Mouse (Mus musculus): Measurements from ENCODE around the gene Mta3. TPM values are rescaled to one million over a fixed set of nuclear protein-coding genes. Genes with fewer than 3 reads are reported as not detected.

The Mta3 gene
- polyA plus RNA-seq, 1 experiment = 30.5 TPM

- no peak for DNase-seq (ENCODE audit: low read depth in 1 of 2, low spot score in 2 of 2)
- peaks cover 25% of the 10 kb centered on the region for H3K36me3 ChIP-seq (ENCODE audit: control insufficient read depth, insufficient read depth, low read length)
- no peak for TF ChIP-seq CTCF (IDR thresholded peaks at IDR 0.05; ENCODE audit: extremely low read depth, insufficient read depth, insufficient read length, insufficient replicate concordance)
- no peak for TF ChIP-seq POLR2A (IDR thresholded peaks at IDR 0.05; ENCODE audit: low read depth, low read length)
- H3K4me1 ChIP-seq (ENCODE audit: control insufficient read depth, insufficient read depth, insufficient read length) = no peaks in the 10 kb centered on the region; the same call in 1 of the 2 replicates
- no peak overlapping the region for H3K27ac ChIP-seq (ENCODE audit: insufficient read depth, low read length)
- no peaks in the 10 kb centered on the region for H3K27me3 ChIP-seq (ENCODE audit: control insufficient read depth, insufficient read depth, low read length)
- H3K4me3 ChIP-seq (ENCODE audit: extremely low read depth, insufficient read depth, insufficient read length) = no peak overlapping the region
- WGBS = 55% methylated on average over 12 of the region's 12 CpGs
These were observed 14.5 kb downstream of the Mta3 start for GRCm38 (mm10) chr17:83720449-83720848.

- 79% methylated on average over 10 of the region's 10 CpGs for WGBS
- DNase-seq (ENCODE audit: low read depth in 1 of 2, low spot score in 2 of 2) = no peak
- Histone ChIP-seq H3K36me3 (ENCODE audit: control insufficient read depth, insufficient read depth, low read length) (peaks cover 22% of the 10 kb centered on the region), H3K4me1 (ENCODE audit: control insufficient read depth, insufficient read depth, insufficient read length) (no peaks in the 10 kb centered on the region; the same call in 1 of the 2 replicates), H3K4me3 (ENCODE audit: extremely low read depth, insufficient read depth, insufficient read length) (no peak overlapping the region), H3K27me3 (ENCODE audit: control insufficient read depth, insufficient read depth, low read length) (no peaks in the 10 kb centered on the region), H3K27ac (ENCODE audit: insufficient read depth, low read length) (peak overlapping the region; percentile 24; the same call in 1 of the 2 replicates)
- TF ChIP-seq CTCF (IDR thresholded peaks at IDR 0.05; ENCODE audit: extremely low read depth, insufficient read depth, insufficient read length, insufficient replicate concordance) (no peak), POLR2A (IDR thresholded peaks at IDR 0.05; ENCODE audit: low read depth, low read length) (no peak)
These were observed 15.2 kb downstream of the Mta3 start for GRCm38 (mm10) chr17:83721157-83721556.

DNA sequence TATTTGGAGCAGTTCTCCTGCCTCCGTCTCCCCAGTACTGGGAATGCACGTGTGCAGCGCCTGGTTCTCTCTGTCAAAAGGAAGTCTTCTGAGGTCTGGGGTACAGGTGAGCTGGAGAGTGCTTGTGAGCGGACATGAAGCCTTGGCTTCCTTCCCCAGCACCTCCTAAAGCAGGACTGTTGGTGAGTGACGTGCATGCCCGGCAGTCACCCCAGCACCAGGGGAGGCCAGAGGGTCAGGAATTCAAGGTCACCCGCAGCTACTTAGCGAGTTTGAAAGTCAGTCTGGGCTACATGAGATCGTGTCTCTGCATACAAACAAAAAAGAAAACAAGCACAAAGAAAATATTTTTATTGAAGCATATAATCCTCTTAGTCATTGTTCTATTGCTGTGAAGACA is 17.1 kb downstream of the Mta3 start:
- Histone ChIP-seq H3K4me3 (ENCODE audit: extremely low read depth, insufficient read depth, insufficient read length) (no peak overlapping the region), H3K27ac (ENCODE audit: insufficient read depth, low read length) (no peak overlapping the region), H3K36me3 (ENCODE audit: control insufficient read depth, insufficient read depth, low read length) (peaks cover 16% of the 10 kb centered on the region), H3K4me1 (ENCODE audit: control insufficient read depth, insufficient read depth, insufficient read length) (no peaks in the 10 kb centered on the region; the same call in 1 of the 2 replicates), H3K27me3 (ENCODE audit: control insufficient read depth, insufficient read depth, low read length) (no peaks in the 10 kb centered on the region)
- TF ChIP-seq CTCF (IDR thresholded peaks at IDR 0.05; ENCODE audit: extremely low read depth, insufficient read depth, insufficient read length, insufficient replicate concordance) (no peak), POLR2A (IDR thresholded peaks at IDR 0.05; ENCODE audit: low read depth, low read length) (no peak)
- 90% methylated on average over 9 of the region's 9 CpGs for WGBS
- no peak for DNase-seq (ENCODE audit: low read depth in 1 of 2, low spot score in 2 of 2)

GRCm38 (mm10) chr17:83726496-83726895 is 20.5 kb downstream of the Mta3 start:
- no peak for DNase-seq (ENCODE audit: low read depth in 1 of 2, low spot score in 2 of 2)

GRCm38 (mm10) chr17:83727707-83728106 is 21.7 kb downstream of the Mta3 start:
- no peak for DNase-seq (ENCODE audit: low read depth in 1 of 2, low spot score in 2 of 2)
- WGBS = 83% methylated on average over 4 of the region's 4 CpGs
- Histone ChIP-seq H3K27me3 (ENCODE audit: control insufficient read depth, insufficient read depth, low read length) (no peaks in the 10 kb centered on the region), H3K27ac (ENCODE audit: insufficient read depth, low read length) (no peak overlapping the region), H3K4me1 (ENCODE audit: control insufficient read depth, insufficient read depth, insufficient read length) (peaks cover 16% of the 10 kb centered on the region; the same call in 1 of the 2 replicates), H3K4me3 (ENCODE audit: extremely low read depth, insufficient read depth, insufficient read length) (no peak overlapping the region), H3K36me3 (ENCODE audit: control insufficient read depth, insufficient read depth, low read length) (peaks cover 1% of the 10 kb centered on the region; the same call in 1 of the 2 replicates)
- TF ChIP-seq POLR2A (IDR thresholded peaks at IDR 0.05; ENCODE audit: low read depth, low read length) (no peak), CTCF (IDR thresholded peaks at IDR 0.05; ENCODE audit: extremely low read depth, insufficient read depth, insufficient read length, insufficient replicate concordance) (no peak)

More at GRCm38 (mm10) chr17:83726496-83726895, 20.5 kb downstream of the Mta3 start:
- WGBS = 84% methylated on average over 11 of the region's 11 CpGs
- Histone ChIP-seq H3K27ac (ENCODE audit: insufficient read depth, low read length) (no peak overlapping the region), H3K4me1 (ENCODE audit: control insufficient read depth, insufficient read depth, insufficient read length) (peaks cover 8% of the 10 kb centered on the region), H3K36me3 (ENCODE audit: control insufficient read depth, insufficient read depth, low read length) (peaks cover 3% of the 10 kb centered on the region), H3K27me3 (ENCODE audit: control insufficient read depth, insufficient read depth, low read length) (no peaks in the 10 kb centered on the region), H3K4me3 (ENCODE audit: extremely low read depth, insufficient read depth, insufficient read length) (no peak overlapping the region)
- TF ChIP-seq POLR2A (IDR thresholded peaks at IDR 0.05; ENCODE audit: low read depth, low read length) (no peak), CTCF (IDR thresholded peaks at IDR 0.05; ENCODE audit: extremely low read depth, insufficient read depth, insufficient read length, insufficient replicate concordance) (no peak)

DNA sequence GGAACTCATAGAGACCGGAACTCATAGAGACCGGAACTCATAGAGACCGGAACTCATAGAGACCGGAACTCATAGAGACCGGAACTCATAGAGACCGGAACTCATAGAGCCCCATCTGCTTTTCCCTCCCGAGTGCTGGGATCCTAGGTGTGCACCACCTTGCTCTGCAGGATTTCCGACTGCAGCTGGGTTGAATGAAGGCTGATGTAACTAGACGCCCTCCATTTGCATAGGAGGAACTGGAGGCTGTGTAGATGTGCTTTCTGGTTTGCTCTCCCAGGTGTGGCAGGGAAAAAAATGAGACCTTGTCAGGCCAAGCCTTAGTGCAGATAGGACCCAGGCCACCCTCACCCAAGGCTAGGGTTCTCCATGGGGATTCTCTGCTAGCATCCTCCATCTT is 23.1 kb downstream of the Mta3 start:
- H3K36me3 ChIP-seq (ENCODE audit: control insufficient read depth, insufficient read depth, low read length) = peaks cover 1% of the 10 kb centered on the region; the same call in 1 of the 2 replicates
- DNase-seq (ENCODE audit: low read depth in 1 of 2, low spot score in 2 of 2) = no peak
- H3K4me3 ChIP-seq (ENCODE audit: extremely low read depth, insufficient read depth, insufficient read length) = no peak overlapping the region
- WGBS = 93% methylated on average over 9 of the region's 9 CpGs
- TF ChIP-seq CTCF (IDR thresholded peaks at IDR 0.05; ENCODE audit: extremely low read depth, insufficient read depth, insufficient read length, insufficient replicate concordance) (no peak), POLR2A (IDR thresholded peaks at IDR 0.05; ENCODE audit: low read depth, low read length) (no peak)
- H3K27ac ChIP-seq (ENCODE audit: insufficient read depth, low read length) = no peak overlapping the region
- peaks cover 16% of the 10 kb centered on the region; the same call in 1 of the 2 replicates for H3K4me1 ChIP-seq (ENCODE audit: control insufficient read depth, insufficient read depth, insufficient read length)
- H3K27me3 ChIP-seq (ENCODE audit: control insufficient read depth, insufficient read depth, low read length) = no peaks in the 10 kb centered on the region

GRCm38 (mm10) chr17:83730123-83730522 is 24.2 kb downstream of the Mta3 start:
- TF ChIP-seq POLR2A (IDR thresholded peaks at IDR 0.05; ENCODE audit: low read depth, low read length) = no peak
- TF ChIP-seq CTCF (IDR thresholded peaks at IDR 0.05; ENCODE audit: extremely low read depth, insufficient read depth, insufficient read length, insufficient replicate concordance) = no peak
- no peak overlapping the region; the same call in 1 of the 2 replicates for H3K27ac ChIP-seq (ENCODE audit: insufficient read depth, low read length)
- no peak overlapping the region for H3K4me3 ChIP-seq (ENCODE audit: extremely low read depth, insufficient read depth, insufficient read length)
- H3K36me3 ChIP-seq (ENCODE audit: control insufficient read depth, insufficient read depth, low read length) = peaks cover 1% of the 10 kb centered on the region; the same call in 1 of the 2 replicates
- H3K4me1 ChIP-seq (ENCODE audit: control insufficient read depth, insufficient read depth, insufficient read length) = peaks cover 16% of the 10 kb centered on the region; the same call in 1 of the 2 replicates
- no peak for DNase-seq (ENCODE audit: low read depth in 1 of 2, low spot score in 2 of 2)
- WGBS = 44% methylated on average over 6 of the region's 6 CpGs
- H3K27me3 ChIP-seq (ENCODE audit: control insufficient read depth, insufficient read depth, low read length) = no peaks in the 10 kb centered on the region
